Mouse (Mus musculus) megakaryocyte, adult 5-6 weeks (primary cell): Measurements from ENCODE around the gene A030003K21Rik. TPM values are rescaled to one million over a fixed set of nuclear protein-coding genes. Genes with fewer than 3 reads are reported as not detected.
"Not testable (repeated sequence)": the region's sequence is repeated elsewhere in the genome, so short reads cannot be mapped to it uniquely, and the experiment has no call there.

Experiments used
- ATAC-seq: 2 replicates; pipeline ENCODE4 v1.8.0; 2016; ENCODE audit warnings: mild to moderate bottlenecking, inconsistent platforms; ENCODE audit not compliant: poor library complexity, severe bottlenecking
- total RNA-seq, 2 experiments: library from RNA; stranded (forward) in 1 of 2; stranded (reverse) in 1 of 2; fragments of 153-499, 151-499 nt in 1 of 2; fragments of 221-1000, 200-1000 nt in 1 of 2; gene quantifications; 2 replicates each; pipeline versions ENCODE4 v1.2.3 to v1.2.4; 2015 to 2017

Gene A030003K21Rik
- total RNA-seq, 2 experiments from 2014 or later: not detected

DNA sequence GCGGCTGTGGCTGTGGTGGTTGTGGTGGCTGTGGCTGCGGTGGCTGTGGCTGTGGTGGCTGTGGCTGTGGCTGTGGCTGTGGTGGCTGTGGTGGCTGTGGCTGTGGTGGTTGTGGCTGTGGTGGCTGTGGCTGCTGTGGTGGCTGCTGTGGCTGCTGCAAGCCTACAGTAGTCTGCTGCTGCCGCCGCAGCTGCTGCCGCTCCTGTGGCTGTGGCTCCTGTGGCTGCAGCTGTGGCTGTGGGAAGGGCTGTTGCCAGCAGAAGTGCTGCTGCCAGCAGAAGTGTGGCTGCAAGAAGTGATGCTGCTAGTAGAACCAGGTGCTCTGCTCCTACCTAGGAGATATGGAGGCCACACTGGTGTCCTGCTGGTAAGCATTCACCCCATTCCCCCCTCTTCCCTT lies 29.8 kb downstream of the A030003K21Rik start:
- not testable (repeated sequence) for ATAC-seq

DNA sequence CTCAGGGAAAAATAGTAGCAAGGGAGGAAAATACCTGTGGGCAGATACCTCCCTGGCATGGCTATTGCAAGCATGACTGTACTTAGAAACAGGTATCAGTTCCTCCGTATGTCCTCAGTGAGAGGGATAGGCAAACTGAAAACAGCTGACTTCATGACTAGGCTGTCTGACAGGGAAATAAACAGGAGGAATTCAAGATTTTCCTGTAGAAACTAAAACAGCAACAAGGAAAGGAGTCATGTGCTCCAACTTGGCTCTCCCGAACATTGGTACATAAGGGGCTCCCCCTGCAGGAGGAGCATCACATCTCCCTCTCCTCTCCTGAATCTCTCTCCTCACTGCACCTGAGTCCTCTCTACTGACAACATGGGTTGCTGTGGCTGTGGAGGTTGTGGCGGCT lies 30.2 kb downstream of the A030003K21Rik start, which contains the start of gene A030005L19Rik:
TSS of gene A030005L19Rik (plus strand) at position 301 of the 400 bp plus-strand sequence.
- ATAC-seq: no peak

DNA sequence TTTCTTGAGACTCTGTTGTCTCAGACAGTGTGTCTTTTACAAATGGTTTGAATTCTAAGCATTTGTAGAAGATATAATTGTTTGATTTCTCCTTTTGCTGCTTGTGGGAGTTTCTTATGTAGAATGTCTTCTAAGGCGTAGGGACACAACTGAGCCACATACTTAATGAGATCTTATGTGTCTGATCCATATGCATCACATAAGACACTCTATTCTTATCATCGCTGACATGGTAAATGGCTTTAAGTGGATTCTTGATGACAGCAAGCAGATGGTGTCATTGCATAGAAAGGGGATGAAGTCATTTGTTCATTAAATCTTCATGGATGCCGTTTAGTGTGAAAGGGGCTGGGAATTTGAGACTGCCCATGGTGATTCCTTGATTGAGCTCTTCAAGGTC lies 37.3 kb downstream of the A030003K21Rik start:
- ATAC-seq: no peak

DNA sequence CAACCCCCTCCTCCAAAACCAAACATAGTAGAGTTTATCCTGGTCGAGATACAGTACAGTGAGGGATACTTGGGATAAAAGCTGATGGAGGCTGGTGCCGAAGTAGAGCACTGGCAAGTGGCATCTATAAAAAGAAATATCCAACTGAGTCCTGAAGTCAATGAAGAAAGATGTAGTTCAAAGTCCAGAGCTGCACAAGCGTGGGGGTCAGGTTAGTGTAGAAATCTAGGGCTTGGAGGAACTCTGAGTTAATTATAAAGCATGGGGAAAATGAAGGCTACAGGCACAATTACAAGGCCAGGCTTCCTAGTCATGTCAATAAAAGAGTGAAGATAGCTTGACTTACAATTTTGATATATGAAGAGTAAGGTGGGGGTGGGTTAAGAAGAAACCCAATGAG lies 42.0 kb downstream of the A030003K21Rik start:
- no peak for ATAC-seq

DNA sequence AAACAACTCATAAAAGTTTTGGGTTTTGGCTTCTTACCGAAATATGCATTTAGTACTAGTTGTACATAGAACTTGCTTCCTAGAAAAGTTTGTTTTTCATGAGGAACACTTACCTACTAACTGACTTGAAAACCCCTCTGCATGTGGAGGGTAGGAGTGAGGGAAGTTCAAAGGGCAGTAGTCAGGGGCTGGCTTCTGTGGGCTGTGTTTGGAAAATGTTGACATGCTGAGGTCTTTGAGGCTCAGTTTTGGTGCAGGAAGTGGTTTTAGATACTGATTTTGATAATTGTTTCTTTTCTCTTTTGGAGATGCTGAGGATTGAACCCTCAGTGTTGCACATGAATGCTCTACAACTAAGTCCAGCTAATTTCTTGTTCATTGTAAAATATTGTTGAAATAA lies 42.6 kb downstream of the A030003K21Rik start:
- peak; percentile 38; the same call in 1 of the 2 replicates for ATAC-seq

DNA sequence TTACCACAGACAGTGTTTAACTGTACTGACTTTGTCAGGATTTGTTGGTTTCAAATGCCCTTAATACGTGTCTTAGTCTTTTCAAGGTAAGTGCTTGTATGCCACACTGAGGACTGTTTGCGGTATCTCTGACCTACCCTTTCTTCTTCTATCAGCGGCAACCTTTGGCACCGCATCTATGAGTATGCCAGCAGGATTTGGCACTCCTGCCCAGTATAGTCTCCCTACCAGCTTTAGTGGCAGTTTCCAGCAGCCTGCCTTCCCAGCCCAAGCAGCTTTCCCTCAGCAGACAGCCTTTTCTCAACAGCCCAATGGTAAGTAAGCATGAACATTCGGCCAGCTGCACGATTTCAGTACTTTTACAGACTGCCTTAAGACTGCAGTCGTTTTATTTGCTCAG lies 49.9 kb downstream of the A030003K21Rik start:
- ATAC-seq: no peak

Other genes with a start within 250 kb of the A030003K21Rik start
- gene Mff, start 218.5 kb downstream of the A030003K21Rik start, total RNA-seq (2015): 131 and 148 TPM in 2 replicates
- gene Mff, start 218.5 kb downstream of the A030003K21Rik start, total RNA-seq (2017): 83.4 and 116 TPM in 2 replicates
- not detected in 2 replicates for gene Tm4sf20, start 174.9 kb downstream of the A030003K21Rik start, total RNA-seq (2015)
- gene Tm4sf20, start 174.9 kb downstream of the A030003K21Rik start, total RNA-seq (2017): not detected in 2 replicates
- not detected in 2 replicates for gene Gm47791, start 172.1 kb downstream of the A030003K21Rik start, total RNA-seq (2015)
- not detected in 2 replicates for gene Gm47791, start 172.1 kb downstream of the A030003K21Rik start, total RNA-seq (2017)
- gene Agfg1, start 103.9 kb downstream of the A030003K21Rik start, total RNA-seq (2015): 57.0 and 61.1 TPM in 2 replicates
- 48.0 and 48.3 TPM in 2 replicates for gene Agfg1, start 103.9 kb downstream of the A030003K21Rik start, total RNA-seq (2017)
- gene A030005L19Rik, start 30.1 kb downstream of the A030003K21Rik start, total RNA-seq (2015): 0.31 and 0.34 TPM in 2 replicates
- not detected in 2 replicates for gene A030005L19Rik, start 30.1 kb downstream of the A030003K21Rik start, total RNA-seq (2017)
- not detected in 2 replicates for gene A030014E15Rik, start 18.5 kb downstream of the A030003K21Rik start, total RNA-seq (2015)
- gene A030014E15Rik, start 18.5 kb downstream of the A030003K21Rik start, total RNA-seq (2017): not detected in 2 replicates
- gene Gm6217, start 12.0 kb downstream of the A030003K21Rik start, total RNA-seq (2015): not detected in 2 replicates
- not detected in 2 replicates for gene Gm6217, start 12.0 kb downstream of the A030003K21Rik start, total RNA-seq (2017)
- not detected in 2 replicates for gene Gm7544, start 12.6 kb upstream of the A030003K21Rik start, total RNA-seq (2015)
- gene Gm7544, start 12.6 kb upstream of the A030003K21Rik start, total RNA-seq (2017): not detected in 2 replicates
- gene Gm47955, start 16.9 kb upstream of the A030003K21Rik start, total RNA-seq (2015): not detected in 2 replicates
- gene Gm47955, start 16.9 kb upstream of the A030003K21Rik start, total RNA-seq (2017): not detected in 2 replicates
- not detected in 2 replicates for gene Gm47959, start 57.2 kb upstream of the A030003K21Rik start, total RNA-seq (2015)
- gene Gm47959, start 57.2 kb upstream of the A030003K21Rik start, total RNA-seq (2017): not detected in 2 replicates
- not detected in 2 replicates for gene Slc19a3, start 95.1 kb upstream of the A030003K21Rik start, total RNA-seq (2015)
- not detected in 2 replicates for gene Slc19a3, start 95.1 kb upstream of the A030003K21Rik start, total RNA-seq (2017)
- not detected in 2 replicates for gene Krtap28-10, start 99.1 kb upstream of the A030003K21Rik start, total RNA-seq (2015)
- not detected in 2 replicates for gene Krtap28-10, start 99.1 kb upstream of the A030003K21Rik start, total RNA-seq (2017)
- not detected in 2 replicates for gene Gm47969, start 101.5 kb upstream of the A030003K21Rik start, total RNA-seq (2015)
- gene Gm47969, start 101.5 kb upstream of the A030003K21Rik start, total RNA-seq (2017): not detected in 2 replicates
- not detected in 2 replicates for gene A030005K14Rik, start 116.0 kb upstream of the A030003K21Rik start, total RNA-seq (2015)
- not detected in 2 replicates for gene A030005K14Rik, start 116.0 kb upstream of the A030003K21Rik start, total RNA-seq (2017)
- gene Krtap28-13, start 117.5 kb upstream of the A030003K21Rik start, total RNA-seq (2015): not detected in 2 replicates
- gene Krtap28-13, start 117.5 kb upstream of the A030003K21Rik start, total RNA-seq (2017): not detected in 2 replicates
- gene Ccl20, start 173.4 kb upstream of the A030003K21Rik start, total RNA-seq (2015): not detected in 2 replicates
- not detected in 2 replicates for gene Ccl20, start 173.4 kb upstream of the A030003K21Rik start, total RNA-seq (2017)
- not detected in 2 replicates for gene Daw1, start 216.4 kb upstream of the A030003K21Rik start, total RNA-seq (2015)
- gene Daw1, start 216.4 kb upstream of the A030003K21Rik start, total RNA-seq (2017): not detected in 2 replicates